Mouse (Mus musculus) right cerebral cortex, postnatal 25 days (tissue): Measurements from ENCODE around the gene Dnah2.
A peak's percentile ranks its signal among the peaks of the same experiment; 100 is the strongest.

Experiments used
- DNase-seq: peaks from one replicate; pipeline ENCODE4 v3.0.0; 2022

Dnah2 gene

GRCm38 (mm10) chr11:69459883-69460282 is 89.0 kb downstream of the Dnah2 start:
- no peak for DNase-seq

DNA sequence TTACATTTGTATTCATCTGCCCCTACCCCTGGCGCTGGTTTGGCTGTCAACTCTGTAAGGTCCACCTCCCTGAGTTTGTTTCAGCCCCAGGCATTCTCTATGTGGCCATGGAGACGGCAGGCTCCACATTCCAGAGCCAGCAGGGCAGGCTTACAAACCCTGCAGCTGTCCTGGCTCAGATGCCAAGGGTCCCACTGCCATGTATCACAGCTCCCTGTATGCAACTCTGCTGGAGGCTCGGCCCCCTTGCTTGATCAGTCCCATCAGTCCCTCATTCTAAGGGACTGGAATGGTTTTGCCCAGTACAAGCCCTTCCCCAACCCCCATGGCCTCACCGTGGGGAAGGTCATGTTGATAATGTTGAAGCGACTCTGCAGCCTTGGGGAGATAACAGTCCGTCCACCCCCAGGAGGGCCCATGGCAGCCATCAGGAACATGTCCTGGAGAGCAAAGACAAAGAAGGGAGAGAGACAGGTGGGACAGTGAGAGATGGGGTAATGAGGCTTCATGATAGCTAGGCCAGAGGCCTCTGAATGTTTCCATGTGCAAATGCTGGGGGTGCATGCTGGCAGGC is 91.8 kb downstream of the Dnah2 start:
- no peak for DNase-seq

DNA sequence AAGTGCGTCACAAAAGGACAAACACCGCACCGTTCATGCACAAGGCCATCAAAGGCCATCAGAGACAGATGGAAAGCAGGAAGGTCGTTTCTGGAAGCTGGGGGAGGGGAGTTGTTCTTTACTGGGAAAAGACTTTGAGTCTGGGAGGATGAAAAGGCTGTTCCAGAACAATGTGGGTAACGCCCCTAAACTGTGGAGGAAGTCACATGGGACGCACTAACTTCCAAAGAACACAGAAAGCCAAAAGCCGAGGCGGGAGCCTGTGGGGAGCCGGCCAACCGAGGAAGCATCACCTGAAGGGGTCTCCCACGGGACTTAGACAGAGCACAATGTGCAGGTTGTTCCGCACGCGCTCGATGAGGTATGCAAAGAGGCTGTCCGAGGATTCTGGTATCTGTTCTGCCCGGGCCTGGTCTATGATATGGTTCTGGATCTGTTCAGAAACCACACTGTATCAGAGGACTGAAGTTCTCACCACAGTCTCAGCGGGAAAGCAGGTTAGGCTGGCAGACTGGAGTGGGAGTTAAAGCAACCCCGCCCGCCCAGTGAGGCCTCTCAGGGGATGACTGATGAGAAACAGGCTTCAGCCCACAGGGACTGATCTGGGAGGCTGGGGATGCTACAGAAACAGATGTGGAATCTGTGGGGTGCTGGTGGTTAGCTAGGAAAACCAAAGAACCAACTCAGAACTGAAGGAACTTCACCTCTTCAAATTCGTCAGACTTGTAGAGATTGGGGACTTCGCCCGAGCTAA is 96.6 kb downstream of the Dnah2 start:
- no peak for DNase-seq

DNA sequence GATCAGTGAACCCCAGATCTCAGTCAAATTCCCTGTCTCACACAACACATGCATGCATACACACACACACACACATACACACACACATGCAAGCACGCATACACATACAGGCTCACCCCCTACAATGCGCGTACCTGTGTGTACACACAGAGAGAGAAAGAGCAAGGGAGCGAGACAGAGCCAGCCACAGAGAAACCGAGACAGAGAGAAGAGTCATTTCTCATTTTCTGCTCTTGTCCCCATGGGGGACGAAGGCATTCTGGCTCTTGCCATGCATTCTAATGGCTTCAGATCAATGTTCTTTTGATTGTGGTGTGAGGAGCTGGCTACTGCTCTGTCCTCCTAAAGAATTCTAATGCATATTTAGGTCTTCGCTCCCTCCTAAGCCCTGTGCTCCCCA is 101.6 kb downstream of the Dnah2 start:
- no peak for DNase-seq

GRCm38 (mm10) chr11:69443328-69443727 is 105.6 kb downstream of the Dnah2 start:
- DNase-seq = no peak

DNA sequence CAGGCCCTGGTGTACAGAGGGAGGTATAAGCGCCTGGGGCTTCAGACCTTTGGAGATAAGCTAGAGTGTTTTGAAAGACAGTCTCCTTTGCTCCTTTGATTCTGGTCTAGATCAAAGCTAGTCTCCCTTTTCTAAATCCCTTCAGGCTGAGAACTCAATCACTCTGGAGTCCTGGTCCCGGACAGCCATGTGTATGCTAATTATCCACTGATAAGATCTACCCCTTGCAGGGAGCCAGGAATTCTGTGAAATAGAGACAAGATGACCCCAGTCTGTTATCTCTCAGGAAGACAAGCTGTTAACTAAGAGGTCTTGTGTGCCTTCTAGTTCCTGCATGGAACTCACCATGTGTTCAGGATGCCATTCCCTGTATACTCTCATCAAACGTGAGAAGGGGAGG is 111.6 kb downstream of the Dnah2 start:
- DNase-seq = no peak

DNA sequence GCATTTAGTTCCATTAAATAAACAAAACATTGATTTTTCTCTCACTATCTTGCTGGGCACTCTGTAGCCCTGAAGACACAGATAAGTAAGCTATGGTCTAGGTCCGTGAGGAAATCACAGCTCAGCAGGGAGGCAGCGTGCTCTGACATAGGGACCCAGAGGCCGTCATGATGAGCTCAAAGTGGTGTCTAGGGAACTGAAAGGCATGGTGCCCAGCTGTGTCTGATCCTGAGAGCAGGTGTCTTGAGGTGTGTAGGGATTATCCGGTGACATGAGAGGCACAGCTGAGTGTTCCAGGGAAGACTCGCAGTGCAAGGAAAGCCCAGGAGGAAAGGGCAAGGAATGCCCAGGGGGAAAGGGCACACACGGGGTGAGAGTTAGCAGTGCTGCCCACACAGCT is 115.7 kb downstream of the Dnah2 start:
- DNase-seq = no peak

- DNase-seq = no peak
Measured at GRCm38 (mm10) chr11:69432640-69432982, 116.3 kb downstream of the Dnah2 start.

DNA sequence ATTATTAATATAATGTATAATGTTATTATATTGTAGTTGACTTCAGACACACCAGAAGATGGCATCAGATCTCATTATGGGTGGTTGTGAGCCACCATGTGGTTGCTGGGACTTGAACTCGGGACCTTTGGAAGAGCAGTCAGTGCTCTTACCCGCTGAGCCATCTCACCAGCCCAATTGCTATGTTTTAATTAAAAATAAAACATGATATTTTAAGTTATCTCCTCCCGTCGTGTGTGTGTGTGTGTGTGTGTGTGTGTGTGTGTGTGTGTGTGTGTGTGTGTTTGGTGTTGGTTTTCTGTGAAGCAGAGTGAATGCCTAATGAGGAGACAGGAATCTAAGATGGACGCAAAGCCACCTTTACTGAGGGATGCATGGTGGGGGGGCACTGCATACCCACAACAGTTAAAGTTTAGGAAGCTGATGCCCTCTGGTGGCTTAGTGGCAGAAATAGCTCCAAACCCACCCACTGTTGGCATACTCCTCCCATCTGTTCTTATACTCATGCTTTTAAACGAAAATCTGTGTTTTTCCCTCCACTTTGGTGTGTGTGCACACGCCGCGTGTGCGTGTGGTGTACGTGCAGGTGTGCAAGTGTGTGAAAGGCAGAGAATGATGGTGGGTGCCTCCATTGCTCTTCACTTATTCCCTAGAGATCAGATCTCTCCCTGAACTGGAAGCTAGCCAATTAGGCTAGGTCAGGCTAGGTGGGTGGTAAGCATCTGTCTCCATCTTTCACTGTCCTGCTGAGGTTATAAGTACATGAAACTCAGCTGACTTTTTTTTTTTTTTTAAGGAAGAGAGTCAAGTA is 116.9 kb downstream of the Dnah2 start:
- DNase-seq = peak; percentile 58

DNA sequence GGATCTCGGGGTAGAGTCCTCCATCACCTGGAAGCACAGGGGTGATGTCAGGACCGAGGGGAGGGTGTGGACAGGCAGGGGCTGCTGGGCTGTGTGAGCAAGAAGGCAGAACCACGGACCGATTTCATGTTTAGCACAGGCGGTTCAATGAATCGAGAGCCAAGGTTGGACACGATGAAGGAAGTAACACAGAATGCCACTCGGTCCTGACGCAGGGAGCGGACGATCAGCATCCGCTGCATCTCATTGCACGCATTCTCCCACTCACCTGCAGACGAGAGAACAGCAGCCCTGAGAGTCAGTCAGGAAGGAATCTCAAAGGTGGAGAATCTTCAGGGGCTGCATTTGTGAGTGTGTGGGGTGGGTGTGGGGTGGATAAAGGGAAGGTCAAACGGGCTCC is 118.3 kb downstream of the Dnah2 start:
- no peak for DNase-seq

DNA sequence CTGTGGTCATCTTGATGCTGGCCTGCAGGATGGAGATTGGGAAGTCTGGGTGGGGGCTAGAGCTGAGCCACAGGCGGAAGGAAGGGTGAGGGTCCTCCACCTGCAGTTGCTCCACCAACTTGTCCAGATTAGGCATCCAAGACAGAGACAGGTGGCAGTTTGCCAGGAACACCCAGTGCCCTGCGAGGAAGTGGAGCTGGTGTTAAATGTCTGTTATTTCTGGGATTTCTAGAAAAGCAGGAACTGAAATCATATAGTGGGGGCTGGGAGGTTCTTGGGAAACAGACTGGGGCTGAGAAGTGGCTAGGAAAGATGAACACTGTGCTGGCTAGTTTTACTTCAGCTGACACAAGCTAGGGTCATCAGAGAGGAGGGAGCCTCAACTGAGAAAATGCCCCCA is 119.6 kb downstream of the Dnah2 start:
- no peak for DNase-seq

DNA sequence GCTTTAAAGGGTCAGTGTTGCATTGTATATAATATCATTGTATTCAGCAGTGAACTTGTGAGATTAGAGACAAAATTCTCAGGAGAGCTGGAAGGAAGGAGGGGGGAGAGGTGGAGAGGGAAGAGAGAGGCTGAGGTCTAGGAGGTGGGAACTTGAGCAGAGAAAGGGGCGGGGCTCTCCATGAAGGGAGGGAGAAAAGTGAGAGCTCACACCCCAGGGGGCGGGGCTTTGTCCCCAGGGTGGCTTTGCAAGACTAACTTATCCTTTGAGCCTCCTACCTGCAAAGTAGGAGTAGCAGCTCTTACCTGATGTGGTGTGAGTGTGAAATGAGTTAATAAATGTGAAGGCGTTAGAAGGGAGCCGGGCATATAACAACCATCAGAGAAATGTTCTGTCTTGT is 120.2 kb downstream of the Dnah2 start:
- DNase-seq = no peak

- DNase-seq = no peak
Measured at GRCm38 (mm10) chr11:69426246-69426645, 122.7 kb downstream of the Dnah2 start.

DNA sequence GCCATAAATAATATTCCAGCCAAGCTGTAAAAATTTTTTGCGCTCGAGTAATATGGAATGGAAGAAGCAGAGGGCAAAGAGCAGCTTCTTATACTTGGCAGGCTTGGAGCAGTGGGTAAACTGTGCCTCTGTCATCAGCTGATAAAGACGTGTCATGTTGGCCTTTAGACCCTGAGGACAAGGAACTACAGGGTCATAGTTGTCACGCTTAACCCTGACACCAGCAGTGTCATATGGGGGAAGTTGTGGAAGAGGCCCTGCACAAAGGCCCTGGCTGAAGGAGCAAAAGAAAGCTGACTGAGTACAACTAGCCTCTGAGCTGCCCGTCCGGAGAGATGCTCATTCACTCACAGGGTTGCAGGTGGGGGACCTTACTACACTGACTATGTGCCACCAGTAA is 125.0 kb downstream of the Dnah2 start:
- DNase-seq = no peak

GRCm38 (mm10) chr11:69422842-69423241 is 126.1 kb downstream of the Dnah2 start:
- no peak for DNase-seq

DNA sequence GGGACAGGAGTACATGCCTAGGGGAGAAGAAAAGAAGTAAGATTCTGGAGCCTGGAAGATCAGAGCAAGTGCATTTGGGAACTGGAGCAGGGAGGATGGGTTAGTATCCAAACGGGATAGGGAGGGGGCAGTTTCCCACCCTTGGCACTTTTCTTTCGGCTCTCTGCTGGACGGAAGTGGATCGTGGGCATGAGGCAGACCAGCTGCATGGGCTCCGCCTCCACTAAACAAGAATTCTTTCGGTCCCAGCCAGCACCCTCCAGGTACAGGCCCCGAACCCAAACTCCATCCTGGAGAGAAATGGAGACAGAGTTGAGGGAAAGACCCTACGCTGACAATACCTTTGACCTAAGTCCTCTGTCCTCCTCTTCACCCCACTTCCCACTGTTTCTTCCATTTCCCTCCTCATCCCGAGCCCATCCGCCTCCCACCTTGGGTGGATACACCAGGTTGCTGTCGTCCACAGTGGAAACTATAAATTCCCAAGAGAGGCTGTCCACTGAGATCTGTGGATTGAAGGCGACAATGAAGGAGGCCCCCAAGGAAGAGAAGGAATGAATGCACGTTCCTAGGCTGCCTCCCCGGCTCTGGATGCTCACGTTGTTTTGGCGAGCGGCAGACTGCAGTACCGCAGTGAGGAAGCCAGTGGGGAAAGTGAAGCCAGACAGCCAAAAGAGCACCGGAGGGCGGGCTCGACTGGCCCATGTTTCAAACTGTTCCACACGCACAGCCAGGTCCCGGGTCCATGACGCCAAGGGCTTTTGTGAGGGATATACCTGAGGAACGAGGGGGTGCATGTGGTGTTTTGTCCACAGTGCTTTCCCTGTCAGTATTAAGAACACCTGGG is 127.6 kb downstream of the Dnah2 start:
- no peak for DNase-seq

DNA sequence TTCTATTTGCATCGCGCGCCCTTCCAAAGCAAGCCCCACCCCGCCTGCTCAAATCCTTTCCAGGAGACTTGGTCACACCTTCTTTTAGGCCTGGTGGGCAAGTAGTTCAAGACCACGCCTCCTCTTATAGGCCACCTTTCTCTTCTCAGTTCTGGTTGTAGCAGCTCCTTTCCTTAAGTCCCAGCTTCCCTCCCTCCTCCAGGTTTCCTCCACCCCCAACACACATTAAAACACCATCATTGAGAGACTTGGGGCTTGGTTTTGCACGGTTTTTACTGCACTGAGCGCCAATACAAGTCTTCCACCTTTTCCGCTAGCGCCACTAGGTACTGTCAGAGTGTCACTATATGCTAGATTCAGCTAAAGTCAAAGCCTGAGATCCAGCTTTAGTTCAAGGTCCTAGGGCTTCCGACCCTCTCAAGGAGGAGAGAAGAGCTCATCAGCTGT is 128.3 kb downstream of the Dnah2 start:
- DNase-seq = no peak

DNA sequence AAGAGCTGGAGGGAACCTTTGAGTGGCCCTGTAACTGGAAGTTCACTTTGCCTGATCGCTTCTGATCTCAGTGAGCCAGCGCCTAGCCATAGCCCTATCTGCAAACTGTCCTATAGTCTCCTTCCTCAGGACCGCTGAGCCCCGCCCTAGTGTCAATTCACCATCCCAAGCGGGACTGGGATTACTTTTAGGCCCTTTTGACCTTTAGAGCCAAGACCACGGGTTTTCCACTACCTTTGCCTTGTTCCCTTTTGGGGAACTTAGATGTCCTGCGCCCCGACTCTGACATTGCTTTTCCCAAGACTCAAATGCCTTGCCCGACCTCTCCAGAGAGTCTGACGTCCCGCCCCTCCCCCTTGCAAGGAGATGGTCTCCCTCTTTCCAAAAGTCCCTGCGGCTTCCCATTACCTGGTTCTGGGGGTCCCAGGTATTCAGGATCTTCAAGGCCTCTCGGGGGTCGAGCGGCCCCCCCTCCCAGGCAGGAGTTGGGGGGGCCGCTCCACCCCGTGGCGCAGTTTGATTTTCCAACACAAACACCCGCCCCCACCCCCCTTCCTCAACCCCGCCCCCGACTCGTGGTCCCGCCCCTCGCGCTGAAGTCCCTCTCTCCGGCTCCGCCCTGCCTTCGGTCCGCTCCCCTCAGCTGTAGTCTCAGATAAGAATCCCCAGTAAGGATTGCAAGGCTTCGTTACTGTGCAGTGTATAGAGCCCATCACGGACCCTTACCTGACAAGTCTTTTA is 128.9 kb downstream of the Dnah2 start:
- no peak for DNase-seq

- no peak for DNase-seq
Measured at GRCm38 (mm10) chr11:69419443-69419812, 129.5 kb downstream of the Dnah2 start.

DNA sequence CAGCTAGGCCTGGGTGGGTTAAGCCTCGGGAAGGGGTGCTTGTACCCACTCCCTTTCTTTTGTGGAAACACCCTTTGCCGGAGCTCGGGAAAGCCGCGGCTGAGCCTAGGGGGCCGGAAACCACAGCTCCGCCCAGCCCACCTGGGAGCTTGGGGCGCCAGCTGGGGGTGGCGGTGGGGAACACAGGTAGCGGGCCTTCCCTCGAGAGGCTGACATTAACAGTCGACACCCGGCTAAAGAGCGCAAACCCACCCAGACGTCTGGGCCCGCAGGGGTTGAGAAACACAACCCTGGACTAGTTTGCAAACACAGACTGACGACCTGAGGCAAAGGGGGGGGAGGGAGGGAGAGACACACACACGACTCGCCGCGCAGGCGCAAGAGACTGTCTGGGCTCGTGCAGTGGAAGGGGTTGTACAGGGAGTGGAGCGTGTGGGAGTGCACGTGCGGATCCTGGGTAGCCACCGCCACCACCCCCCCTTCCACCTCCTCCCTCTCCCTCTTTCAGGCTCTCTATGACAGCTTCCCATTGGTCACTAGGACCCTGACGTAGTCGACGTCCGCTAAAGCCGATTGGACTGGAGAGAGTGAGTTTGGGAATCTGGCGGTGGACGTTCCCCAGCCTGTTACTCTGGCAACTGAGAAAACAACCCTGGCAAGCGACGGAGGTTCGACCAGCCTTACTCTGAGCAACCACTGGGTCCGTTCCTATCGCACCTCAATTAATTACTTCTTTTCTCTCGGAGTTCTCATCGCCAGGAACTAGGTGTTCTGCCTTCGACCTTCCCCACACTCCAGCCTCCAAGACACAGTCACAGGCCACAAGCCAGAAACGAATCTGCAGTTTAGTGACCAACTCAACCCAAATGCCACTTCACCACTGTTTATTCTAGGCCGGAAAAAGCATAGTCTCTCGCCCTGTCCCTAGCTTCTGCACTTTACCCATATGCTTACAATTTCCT is 130.1 kb downstream of the Dnah2 start:
- peak; percentile 91 for DNase-seq
